Mouse (Mus musculus) spleen, adult 2 months (tissue): Measurements from ENCODE around the gene Blnk. TPM values are rescaled to one million over a fixed set of nuclear protein-coding genes. Genes with fewer than 3 reads are reported as not detected.

Experiments
- DNase-seq, 2 experiments: peaks; one replicate each; pipeline versions ENCODE4 v3.0.0 to v3.0.0-alpha.2; 2012 to 2021; ENCODE audit warnings: low spot score in 2 of 2, low read depth in 1 of 2
- H3K27ac ChIP-seq: fragments of 200-500 bp; 2 replicates; pipeline ENCODE4 v1.5.1; 2012; ENCODE audit warnings: low read length, inconsistent platforms; ENCODE audit not compliant: insufficient read depth
- H3K27me3 ChIP-seq: fragments of 200-500 bp; 2 replicates; pipeline ENCODE4 v1.6.1; 2012; ENCODE audit warnings: mild to moderate bottlenecking, moderate library complexity, low read length, inconsistent platforms; ENCODE audit not compliant: control insufficient read depth, insufficient read depth
- H3K36me3 ChIP-seq: fragments of 200-500 bp; 2 replicates; pipeline ENCODE4 v1.6.1; 2012; ENCODE audit warnings: mild to moderate bottlenecking, low read length, inconsistent platforms; ENCODE audit not compliant: control insufficient read depth, insufficient read depth
- H3K4me1 ChIP-seq: fragments of 200-500 bp; 2 replicates; pipeline ENCODE4 v1.6.1; 2011; ENCODE audit warnings: inconsistent platforms; ENCODE audit not compliant: control insufficient read depth, insufficient read depth, insufficient read length
- H3K4me3 ChIP-seq: fragments of 200-500 bp; 2 replicates; pipeline ENCODE4 v1.5.1; 2011; ENCODE audit warnings: mild to moderate bottlenecking, inconsistent platforms; ENCODE audit not compliant: insufficient read depth, insufficient read length; ENCODE audit errors: extremely low read depth
- CTCF ChIP-seq: fragments of 200-500 bp; IDR thresholded peaks from 2 replicates; pipeline ENCODE4 v1.5.1; 2011; ENCODE audit warnings: mild to moderate bottlenecking, inconsistent platforms; ENCODE audit not compliant: insufficient read depth, insufficient read length, insufficient replicate concordance; ENCODE audit errors: extremely low read depth
- POLR2A ChIP-seq: fragments of 200-500 bp; IDR thresholded peaks from 2 replicates; pipeline ENCODE4 v1.6.1; 2011; ENCODE audit warnings: low read depth, low read length, inconsistent platforms
- WGBS: fragments of 180-500 bp; shearing (Covaris S2); methylation state at CpG from one replicate; pipeline ENCODE4 v1.1.7; 2018; 5-methylcytosine and 5-hydroxymethylcytosine counted together
- polyA plus RNA-seq: library from polyadenylated mRNA; depleted of rRNA; stranded (reverse); fragments of >200 nt; gene quantifications from 2 replicates; pipeline ENCODE4 v1.2.3, GENCODE M21; 2012

Blnk gene
- polyA plus RNA-seq, 1 experiment = 54.3 TPM

DNA sequence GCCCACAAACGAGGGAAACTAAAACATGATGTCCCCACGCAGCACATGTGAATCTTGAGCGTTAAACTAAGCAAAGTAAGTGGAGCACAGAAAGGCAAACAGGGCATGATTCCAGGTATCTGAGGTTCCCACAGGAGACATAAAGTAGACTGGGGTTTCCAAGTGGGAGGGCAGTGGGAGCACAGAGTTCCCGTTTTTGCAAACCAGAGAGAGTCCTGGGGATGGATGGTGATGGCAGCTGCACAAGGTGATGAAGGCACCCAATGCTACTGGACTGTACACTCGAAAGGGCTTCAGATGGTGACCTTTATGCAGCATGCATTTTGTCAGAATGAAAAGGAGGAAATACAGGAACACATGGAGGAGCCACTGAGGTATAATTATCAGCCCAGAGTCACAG lies 5.5 kb downstream of the Blnk start:
- TF ChIP-seq POLR2A = no peak
- no peak for TF ChIP-seq CTCF
- Histone ChIP-seq H3K27ac (no peak overlapping the region), H3K4me3 (no peak overlapping the region), H3K27me3 (no peaks in the 10 kb centered on the region), H3K36me3 (no peaks in the 10 kb centered on the region; the same call in 1 of the 2 replicates), H3K4me1 (peaks cover 15% of the 10 kb centered on the region; the same call in 1 of the 2 replicates)
- WGBS = 71% methylated on average over 5 of the region's 5 CpGs
- DNase-seq = no peak

DNA sequence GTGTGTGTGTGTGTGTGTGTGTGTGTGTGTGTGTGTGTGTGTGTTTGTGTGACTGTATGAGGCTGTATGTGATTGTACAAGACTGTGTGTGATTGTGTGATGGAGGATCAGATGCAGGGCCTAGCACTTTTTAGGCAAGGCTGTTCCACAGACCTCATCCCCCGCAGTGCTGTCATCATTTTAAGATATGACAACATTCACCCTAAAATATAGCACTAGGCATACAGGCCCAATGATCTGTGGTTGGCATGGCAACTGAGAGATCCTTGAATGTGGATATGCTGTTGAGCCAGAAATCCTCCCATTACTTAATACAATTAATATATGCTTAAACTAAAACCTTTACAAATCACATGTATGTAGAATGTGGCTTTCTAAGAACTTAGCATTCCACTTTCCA lies 9.8 kb downstream of the Blnk start:
- no peak for DNase-seq
- no peaks in the 10 kb centered on the region for H3K27me3 ChIP-seq
- 96% methylated on average over 1 of the region's 1 CpGs for WGBS
- TF ChIP-seq CTCF (no peak), POLR2A (no peak)
- peaks cover 24% of the 10 kb centered on the region; the same call in 1 of the 2 replicates for H3K4me1 ChIP-seq
- peaks cover 1% of the 10 kb centered on the region; the same call in 1 of the 2 replicates for H3K36me3 ChIP-seq
- no peak overlapping the region for H3K27ac ChIP-seq
- H3K4me3 ChIP-seq = no peak overlapping the region

DNA sequence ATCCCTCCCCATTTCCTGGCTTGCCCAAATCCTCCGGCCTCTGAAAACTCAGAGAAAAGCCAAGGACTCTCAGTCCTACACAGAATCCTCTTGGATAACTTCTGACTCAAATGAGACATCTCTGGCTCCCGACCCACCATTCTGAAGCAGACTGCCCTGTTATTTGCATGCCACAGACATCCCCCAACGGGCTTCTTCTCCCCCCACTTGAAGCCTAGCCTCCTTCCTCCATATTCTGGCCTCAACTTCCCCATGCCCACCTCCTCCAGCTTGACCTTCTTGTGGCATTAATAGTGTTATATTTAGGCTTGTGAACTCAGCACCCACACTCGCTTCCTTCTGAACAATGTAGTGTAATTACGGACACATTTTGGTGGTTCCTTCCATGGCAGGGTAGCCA lies 13.7 kb downstream of the Blnk start:
- DNase-seq = no peak
- 46% methylated on average over 5 of the region's 5 CpGs for WGBS
- no peak overlapping the region for H3K4me3 ChIP-seq
- peaks cover 24% of the 10 kb centered on the region; the same call in 1 of the 2 replicates for H3K4me1 ChIP-seq
- H3K27ac ChIP-seq = no peak overlapping the region
- TF ChIP-seq POLR2A (no peak), CTCF (no peak)
- H3K27me3 ChIP-seq = no peaks in the 10 kb centered on the region
- H3K36me3 ChIP-seq = peaks cover 1% of the 10 kb centered on the region; the same call in 1 of the 2 replicates

DNA sequence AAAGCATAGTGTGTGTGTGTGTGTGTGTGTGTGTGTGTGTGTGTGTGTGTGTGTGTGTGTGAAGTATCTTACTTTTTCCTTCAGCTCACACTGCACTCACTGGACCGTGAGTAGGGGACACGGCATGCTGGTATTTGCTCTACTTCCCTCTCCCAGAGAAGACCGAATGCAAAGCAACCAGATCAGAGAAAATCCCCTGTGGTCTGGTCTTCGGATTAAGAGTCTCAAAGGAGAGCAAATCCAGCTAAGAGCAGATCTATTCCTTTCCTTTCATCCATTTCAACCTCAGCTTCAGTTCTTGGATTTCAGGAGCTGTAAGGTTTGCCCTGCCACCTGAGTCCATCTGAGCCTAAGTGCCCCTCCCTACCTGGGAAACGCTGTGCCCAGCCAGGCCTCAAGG lies 16.3 kb downstream of the Blnk start:
- TF ChIP-seq CTCF = no peak
- TF ChIP-seq POLR2A = no peak
- peak overlapping the region; percentile 77 for H3K27ac ChIP-seq
- H3K4me1 ChIP-seq = peaks cover 28% of the 10 kb centered on the region; the same call in 1 of the 2 replicates
- no peak overlapping the region for H3K4me3 ChIP-seq
- WGBS = 36% methylated on average over 5 of the region's 5 CpGs
- H3K36me3 ChIP-seq = peaks cover 1% of the 10 kb centered on the region; the same call in 1 of the 2 replicates
- H3K27me3 ChIP-seq = no peaks in the 10 kb centered on the region
- DNase-seq = peak; percentile 63 to 66

DNA sequence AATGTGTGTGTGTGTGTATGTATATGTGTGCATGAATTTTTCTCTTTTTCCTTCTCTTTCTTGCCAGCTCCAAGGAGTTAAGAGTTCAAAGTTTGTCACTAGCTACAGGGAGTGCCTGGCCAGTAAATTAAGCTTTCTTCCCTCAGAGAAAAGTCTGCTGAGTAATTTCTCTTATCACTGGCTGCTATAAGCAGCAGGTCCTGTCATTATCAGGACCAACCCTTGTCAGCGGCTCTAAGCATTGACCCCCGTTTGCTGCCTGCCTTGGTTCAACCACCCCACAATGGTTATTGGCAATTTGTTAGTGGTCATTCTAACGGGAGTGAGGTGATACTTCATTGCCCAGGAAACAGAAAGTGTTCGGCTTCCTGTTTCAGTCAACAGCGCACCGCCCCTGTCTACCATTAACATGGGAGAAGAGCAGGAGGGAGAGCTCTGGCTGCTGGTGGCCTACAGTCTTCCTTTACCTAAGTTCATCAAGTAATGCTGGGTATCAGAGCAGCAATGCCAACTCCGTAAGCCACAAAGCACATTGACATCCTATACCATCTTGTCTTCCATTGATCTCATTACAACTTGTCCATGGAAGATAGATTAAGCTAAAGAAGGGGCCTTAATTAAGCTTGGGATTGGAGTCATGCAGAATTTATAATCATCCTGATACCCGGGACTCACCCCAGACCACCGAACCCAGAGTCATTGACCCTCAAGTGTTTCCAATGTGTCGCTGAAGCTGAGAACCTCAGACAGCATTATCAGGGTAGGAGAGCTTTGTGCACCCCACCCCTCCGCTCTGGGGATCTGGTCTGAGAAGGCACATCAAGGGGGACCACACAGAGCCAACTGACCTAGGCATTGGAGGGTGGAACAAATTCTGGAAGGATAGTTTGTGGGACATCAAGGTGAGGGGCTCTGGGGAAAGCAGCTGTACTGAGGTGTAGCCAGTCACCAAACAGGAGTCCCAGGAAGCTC lies 17.1 kb downstream of the Blnk start:
- peaks cover 3% of the 10 kb centered on the region for H3K36me3 ChIP-seq
- no peaks in the 10 kb centered on the region for H3K27me3 ChIP-seq
- no peak for TF ChIP-seq CTCF
- no peak for TF ChIP-seq POLR2A
- DNase-seq = no peak
- H3K27ac ChIP-seq = peak overlapping the region; percentile 90
- peaks cover 33% of the 10 kb centered on the region; the same call in 1 of the 2 replicates for H3K4me1 ChIP-seq
- no peak overlapping the region for H3K4me3 ChIP-seq
- 60% methylated on average over 11 of the region's 11 CpGs for WGBS

DNA sequence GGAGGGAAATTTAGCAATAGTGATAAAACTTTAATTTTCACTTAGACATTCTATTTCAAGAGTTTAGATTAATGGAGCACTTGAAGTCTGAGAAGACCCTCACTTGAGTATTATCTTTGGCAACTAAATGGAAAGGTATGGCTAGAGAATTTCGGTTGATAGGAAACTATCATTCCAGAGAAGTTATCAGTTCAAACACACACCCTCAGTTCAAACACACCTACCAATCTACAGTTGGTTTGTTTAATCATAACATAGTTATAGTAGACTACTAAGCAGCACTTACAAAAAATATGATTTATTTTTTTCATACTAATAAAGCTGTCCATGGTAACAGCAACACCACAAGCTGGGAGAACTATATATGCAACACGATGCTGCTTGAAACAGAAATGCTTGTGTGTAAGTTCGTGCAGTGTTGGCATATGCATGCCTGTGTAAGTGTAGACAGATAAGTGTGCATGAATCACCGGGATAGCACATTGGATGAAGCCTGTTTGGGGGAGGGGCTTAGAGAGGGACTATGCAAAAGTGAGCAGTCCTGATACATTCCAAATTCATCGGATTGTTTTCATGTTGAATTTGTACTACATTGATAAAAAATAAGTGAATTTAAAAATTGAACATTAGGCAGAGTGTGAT lies 22.9 kb downstream of the Blnk start:
- TF ChIP-seq CTCF (no peak), POLR2A (no peak)
- peaks cover 24% of the 10 kb centered on the region; the same call in 1 of the 2 replicates for H3K4me1 ChIP-seq
- WGBS = 80% methylated on average over 5 of the region's 5 CpGs

More for the DNA sequence above, 22.9 kb downstream of the Blnk start:
- no peaks in the 10 kb centered on the region for H3K27me3 ChIP-seq
- no peak for DNase-seq
- peaks cover 11% of the 10 kb centered on the region for H3K36me3 ChIP-seq
- H3K27ac ChIP-seq = no peak overlapping the region
- H3K4me3 ChIP-seq = no peak overlapping the region
